Comparison of ENCODE assay signal across 9 mouse cellular contexts in the genomic region with DNA sequence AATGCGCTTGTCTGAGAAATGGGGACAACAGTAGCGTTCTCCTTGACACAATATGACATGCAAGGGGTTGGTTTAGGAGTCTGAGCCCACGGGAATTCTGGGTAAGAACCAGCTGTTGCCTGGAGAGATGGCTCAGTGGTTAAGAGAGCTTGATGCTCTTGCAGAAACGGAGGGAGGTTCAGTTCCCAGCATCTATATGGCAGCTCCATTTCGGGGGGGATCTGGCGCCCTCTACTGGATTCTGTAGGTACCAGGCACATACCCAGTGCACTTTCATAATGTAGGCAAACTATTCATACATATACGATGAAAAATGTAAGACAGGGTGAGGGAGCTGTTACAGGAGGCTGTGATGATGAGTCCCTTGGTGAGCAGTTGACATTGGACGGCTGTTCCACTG.
DNase-seq lines count a peak whose midpoint lies in the region; ATAC-seq and TF ChIP-seq lines count a peak whose summit lies in the region.
"Had no signal": no experiment of that assay in that cellular context is flagged by ENCODE, and none has a peak within 500 bp of the region (broad histone marks: within the 10 kb centered on the region; RNA-seq: fewer than 3 reads in every experiment).

No protein-coding gene starts in this region.

- H3K4me2 ChIP-seq in midbrain, postnatal 0 days (ENCODE audit: low read depth, low read length, poor library complexity, severe bottlenecking) = no peak overlapping the region
- H3K4me2 ChIP-seq: lung, embryonic 15.5 days had no signal

- no peak for ATAC-seq in midbrain, postnatal 0 days (ENCODE audit: low FRiP score)

- no peaks in the 10 kb centered on the region for H3K36me3 ChIP-seq in midbrain, postnatal 0 days (ENCODE audit: insufficient read depth, low read length)
- H3K36me3 ChIP-seq: lung, embryonic 15.5 days had no signal

- H3K27me3 ChIP-seq in midbrain, postnatal 0 days (ENCODE audit: insufficient read depth, low read length) = no peaks in the 10 kb centered on the region
- H3K27me3 ChIP-seq: lung, embryonic 15.5 days had no signal

- intact Hi-C loops in left cerebral cortex, postnatal 25 days (cut with DNase I) = loop anchor here (10.0 kb wide), 1 partner anchor 319 kb away; a partner anchor contains a TSS

- H3K4me3 ChIP-seq in midbrain, postnatal 0 days (ENCODE audit: low read depth, low read length) = no peak overlapping the region
- H3K4me3 ChIP-seq: lung, embryonic 15.5 days had no signal

- no peak overlapping the region for H3K9ac ChIP-seq in midbrain, postnatal 0 days (replicated peaks; ENCODE audit: low read length, poor library complexity, severe bottlenecking)
- H3K9ac ChIP-seq: lung, embryonic 15.5 days had no signal

- WGBS in midbrain, postnatal 0 days = 36% methylated on average over 8 of the region's 8 CpGs

- no peaks in the 10 kb centered on the region for H3K4me1 ChIP-seq in midbrain, postnatal 0 days (ENCODE audit: insufficient read depth, low read length)
- H3K4me1 ChIP-seq: lung, embryonic 15.5 days had no signal

- DNase-seq in left cerebral cortex, adult 11 months (ENCODE audit: low spot score) = peak; percentile 41
- no peak for DNase-seq in left cerebral cortex, adult 8-10 months (ENCODE audit: low spot score in 2 of 2)
- DNase-seq in NIH3T3 (ENCODE audit: low read depth) = peak; percentile 78
- peak; percentile 53 for DNase-seq in cerebellum, adult 8-10 months
- peak; percentile 55 for DNase-seq in gastrocnemius, postnatal 10 days
- DNase-seq in left cerebral cortex, postnatal 25 days (ENCODE audit: low spot score in 2 of 2) = peak; percentile 51 to 75
- DNase-seq in midbrain, postnatal 0 days (ENCODE audit: low spot score) = peak; percentile 29
- peak; percentile 66 for DNase-seq in testis, postnatal 10 days (ENCODE audit: low spot score)

- H3K27ac ChIP-seq in midbrain, postnatal 0 days (ENCODE audit: low read depth, low read length) = no peak overlapping the region
- H3K27ac ChIP-seq: lung, embryonic 15.5 days had no signal

- H3K9me3 ChIP-seq in midbrain, postnatal 0 days (ENCODE audit: low read length) = no peaks in the 10 kb centered on the region
- H3K9me3 ChIP-seq: lung, embryonic 15.5 days had no signal

- peak; percentile 63 for TF ChIP-seq CTCF in midbrain, postnatal 0 days (IDR thresholded peaks at IDR 0.05)

Comparison
In these comparisons a context has a peak if more than half of its experiments do, and no peak if none do; other contexts are left out.
1. DNase-seq: peak in left cerebral cortex, adult 11 months (single experiment), NIH3T3 (single experiment), cerebellum, adult 8-10 months (single experiment), gastrocnemius, postnatal 10 days (single experiment), left cerebral cortex, postnatal 25 days (2 of 2), midbrain, postnatal 0 days (single experiment) and testis, postnatal 10 days (single experiment); none in left cerebral cortex, adult 8-10 months (0 of 2).